Mouse (Mus musculus) left cerebral cortex, postnatal 25 days (tissue): ENCODE measurements around the gene Rtn1. TPM values are rescaled to one million over a fixed set of nuclear protein-coding genes. Genes with fewer than 3 reads are reported as not detected.
A peak's percentile ranks its signal among the peaks of the same experiment; 100 is the strongest.
"Not testable (repeated sequence)": the region's sequence is repeated elsewhere in the genome, so short reads cannot be mapped to it uniquely, and the experiment has no call there.

ENCODE experiments used
- DNase-seq, 2 experiments: peaks; one replicate each; pipeline ENCODE4 v3.0.0; 2022; ENCODE audit warnings: low spot score in 2 of 2, mixed read lengths in 1 of 2
- intact Hi-C: fragments of 180-260 bp; cut with DNase I; formaldehyde crosslinking; loops from one replicate; pipeline ENCODE4 v1.15.1; 2025
- total RNA-seq, 2 experiments: library from RNA; stranded (reverse); gene quantifications; 2 replicates each; pipeline ENCODE4 v1.2.3; 2021

Rtn1 gene
- total RNA-seq, 2 experiments from 2014 or later: 1,464 to 1,529 TPM

DNA sequence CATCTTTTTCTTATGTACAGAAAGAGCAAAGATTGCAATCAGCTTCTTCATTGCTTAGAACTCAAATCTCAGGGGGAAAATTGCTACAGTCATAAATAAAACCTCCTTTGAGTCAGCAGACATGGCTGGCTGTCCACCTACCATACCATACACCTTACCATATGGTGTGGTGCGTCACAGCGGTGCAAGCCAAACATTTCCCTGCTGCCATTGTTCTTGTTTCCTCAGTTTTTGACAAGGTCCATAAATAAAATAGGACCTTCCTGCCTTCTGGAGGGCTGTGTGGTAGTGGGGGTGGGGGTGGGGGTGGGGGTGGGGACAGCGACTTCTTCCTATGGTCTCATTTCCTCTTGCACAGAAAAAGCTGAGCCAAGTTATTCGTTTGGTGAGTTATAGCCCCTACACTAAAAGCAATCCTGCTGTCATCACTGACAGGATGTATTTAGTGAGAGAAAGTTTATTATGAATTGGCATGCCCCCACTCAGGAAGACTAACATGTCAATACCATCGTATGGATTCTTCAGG, 76.3 kb downstream of the Rtn1 start:
- intact Hi-C loops: no loop called here
- peak in 1 of 2 experiments; percentile 52 for DNase-seq

DNA sequence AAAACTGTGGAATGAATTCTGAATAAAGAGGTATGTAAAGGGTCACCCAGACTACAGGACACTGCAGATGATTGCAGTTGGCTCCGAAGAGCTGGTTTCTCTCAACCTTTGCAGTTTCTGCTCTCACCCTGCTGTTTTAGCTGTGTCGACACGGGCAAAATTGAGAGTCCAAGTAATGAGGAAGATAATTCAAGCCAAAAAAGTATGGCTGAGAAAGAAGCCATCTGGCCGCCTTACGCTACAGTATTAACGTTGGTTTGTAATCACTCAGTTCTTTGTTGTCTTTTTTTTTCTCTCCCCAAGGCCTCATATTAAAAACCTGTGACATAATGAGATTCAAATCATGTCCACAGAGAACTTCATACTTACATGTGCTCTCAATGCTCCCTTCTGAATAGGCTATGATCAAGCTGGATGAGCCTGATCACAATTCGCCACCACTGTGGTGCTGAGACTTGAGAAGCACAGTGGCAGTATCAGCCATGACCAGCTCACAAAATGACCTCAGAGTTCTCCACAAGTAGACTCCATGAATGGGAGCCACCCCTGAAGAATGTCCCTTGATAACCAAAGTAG, 76.9 kb downstream of the Rtn1 start:
- DNase-seq: no peak
- intact Hi-C loops: no loop called here

DNA sequence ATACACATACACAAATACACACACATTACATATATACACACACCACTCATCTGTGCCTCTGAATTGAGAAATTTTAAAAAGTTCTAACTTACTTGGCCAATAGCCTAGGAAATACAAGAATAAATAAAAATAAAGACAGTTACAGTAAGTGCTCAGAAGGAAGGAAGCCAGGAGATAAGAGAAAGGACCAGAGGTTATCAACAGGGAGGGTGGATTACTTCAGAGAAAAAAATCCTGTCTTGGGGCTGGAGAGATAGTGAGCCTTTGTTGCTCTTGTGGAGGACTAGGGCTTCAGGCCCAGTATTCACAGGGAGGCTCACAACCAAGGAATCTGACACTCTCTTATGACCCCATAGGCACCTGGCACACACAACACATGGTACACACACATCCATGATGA, 82.8 kb downstream of the Rtn1 start:
- intact Hi-C loops: no loop called here
- DNase-seq: no peak

GRCm38 (mm10) chr12:72325025-72325424, 83.8 kb downstream of the Rtn1 start:
- DNase-seq: no peak
- intact Hi-C loops: no loop called here

DNA sequence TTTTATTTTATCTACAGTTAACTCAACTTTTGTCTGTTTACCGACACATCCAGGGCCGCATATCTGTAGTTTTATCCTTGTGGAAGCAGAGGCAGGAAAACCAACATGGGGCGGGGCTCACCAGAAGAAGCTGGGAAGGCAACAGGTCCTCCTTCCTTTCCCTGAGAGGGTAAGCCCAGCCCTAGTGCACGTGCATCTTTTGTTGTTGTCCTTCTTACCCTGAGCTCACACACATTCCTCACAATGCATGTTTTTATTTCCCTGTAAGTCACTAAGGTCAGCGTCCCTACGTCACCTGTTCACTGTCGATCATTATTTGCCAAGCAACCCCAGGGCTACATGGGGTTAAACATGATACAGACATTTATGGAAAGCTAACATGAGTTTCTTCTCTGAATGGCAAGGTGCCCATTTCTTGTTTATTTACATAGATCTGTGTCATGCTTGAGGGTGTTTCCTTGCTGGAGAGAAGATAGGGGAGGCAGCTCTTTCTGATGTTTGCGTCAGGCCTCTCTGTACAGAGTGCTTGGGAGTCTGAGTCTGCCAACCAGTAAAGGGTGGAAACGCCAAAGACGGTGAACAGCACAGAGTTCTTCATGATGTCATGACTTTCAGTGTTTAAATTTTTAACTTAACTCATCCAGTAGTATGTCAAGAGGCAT, 84.5 kb downstream of the Rtn1 start:
- intact Hi-C loops: no loop called here
- no peak for DNase-seq

DNA sequence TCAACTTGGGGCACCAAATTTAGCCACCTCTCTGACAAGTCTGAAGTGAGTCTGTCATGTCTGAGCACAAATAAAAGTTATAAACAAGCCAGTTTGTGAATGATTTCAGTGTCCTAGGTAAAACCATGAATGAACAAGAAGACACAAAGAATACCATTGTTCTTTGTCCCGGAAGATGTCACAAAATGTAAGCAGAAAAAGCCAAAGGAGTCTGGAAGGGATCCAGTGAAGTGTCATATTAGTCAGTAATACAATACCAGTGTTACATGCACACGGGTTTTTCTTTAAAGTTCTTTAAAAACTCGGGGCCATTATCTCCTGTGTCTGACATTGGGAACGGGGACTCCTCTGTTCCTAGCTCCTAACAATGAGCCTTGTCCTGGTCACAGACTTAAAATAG, 85.1 kb downstream of the Rtn1 start:
- intact Hi-C loops: no loop called here
- no peak for DNase-seq

- DNase-seq: no peak
- intact Hi-C loops: no loop called here
Measured at GRCm38 (mm10) chr12:72315732-72316465, 93.0 kb downstream of the Rtn1 start.

DNA sequence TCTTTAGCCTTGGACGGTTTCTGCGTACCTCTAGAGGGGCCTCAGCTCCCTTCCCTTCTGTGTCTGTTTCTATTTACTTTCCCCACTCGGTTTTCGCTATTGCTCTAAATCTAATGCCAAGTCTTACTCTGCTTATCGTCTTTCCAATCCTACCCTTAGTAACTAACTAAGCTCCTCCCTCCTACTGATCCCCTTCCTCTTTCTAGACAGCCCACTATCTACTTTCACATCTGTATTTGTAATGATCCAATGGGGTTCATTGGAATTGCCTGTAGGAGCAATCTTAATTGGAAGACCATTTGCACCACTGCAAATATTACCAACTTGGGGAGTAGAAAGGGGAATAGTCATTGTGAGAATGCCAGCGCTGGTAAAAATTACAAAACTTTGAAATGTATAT, 98.0 kb downstream of the Rtn1 start:
- DNase-seq: no peak
- intact Hi-C loops: no loop called here

GRCm38 (mm10) chr12:72308506-72308905, 100.3 kb downstream of the Rtn1 start:
- intact Hi-C loops: no loop called here
- DNase-seq: no peak

- intact Hi-C loops: no loop called here
- DNase-seq: no peak
Measured at GRCm38 (mm10) chr12:72306281-72306680, 102.6 kb downstream of the Rtn1 start.

- no peak for DNase-seq
- intact Hi-C loops: no loop called here
Measured at GRCm38 (mm10) chr12:72305421-72305820, 103.4 kb downstream of the Rtn1 start.

- intact Hi-C loops: no loop called here
- peak in 1 of 2 experiments; percentile 9 for DNase-seq
Measured at GRCm38 (mm10) chr12:72304985-72305384, 103.9 kb downstream of the Rtn1 start.

DNA sequence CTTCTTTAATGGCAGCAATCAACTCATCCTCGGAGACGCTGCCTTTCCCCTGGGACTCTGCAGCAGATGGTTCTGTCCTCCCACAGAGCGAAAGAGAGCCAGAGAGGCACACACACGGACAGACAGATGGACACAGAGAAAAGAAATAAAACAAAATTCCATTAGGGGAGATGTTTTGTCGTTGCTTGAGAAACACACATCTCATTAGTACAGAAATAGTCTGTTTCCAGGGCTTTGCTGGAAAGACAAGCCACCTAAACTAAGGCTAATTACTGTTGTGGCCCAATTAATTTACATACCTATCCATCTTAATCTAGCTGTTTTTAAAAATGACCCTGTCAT, 104.5 kb downstream of the Rtn1 start:
- intact Hi-C loops: no loop called here
- DNase-seq: peak in 1 of 2 experiments; percentile 5

GRCm38 (mm10) chr12:72303624-72304346, 105.1 kb downstream of the Rtn1 start:
- intact Hi-C loops: no loop called here
- DNase-seq: no peak

- intact Hi-C loops: no loop called here
- no peak for DNase-seq
Measured at GRCm38 (mm10) chr12:72301431-72301830, 107.4 kb downstream of the Rtn1 start.

DNA sequence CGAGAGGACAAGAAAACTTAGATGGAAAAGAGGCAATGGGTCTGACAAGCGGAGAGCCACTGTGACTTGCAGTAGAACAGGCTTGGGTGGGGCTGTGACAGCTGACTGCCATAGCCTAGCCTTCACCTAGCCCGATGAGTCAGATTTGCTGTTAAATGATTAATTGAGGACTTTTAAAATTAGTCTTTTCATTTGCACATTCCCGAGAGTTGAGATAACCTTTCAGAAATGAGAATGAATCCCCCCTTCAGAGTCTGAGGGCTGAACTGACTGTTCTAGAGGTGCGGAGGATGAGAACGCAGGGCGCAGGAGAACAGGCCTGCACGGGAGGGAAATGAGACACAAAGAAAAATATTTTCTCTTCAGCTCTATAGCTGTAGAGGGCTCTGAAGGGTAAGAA, 107.9 kb downstream of the Rtn1 start:
- no peak for DNase-seq
- intact Hi-C loops: no loop called here

DNA sequence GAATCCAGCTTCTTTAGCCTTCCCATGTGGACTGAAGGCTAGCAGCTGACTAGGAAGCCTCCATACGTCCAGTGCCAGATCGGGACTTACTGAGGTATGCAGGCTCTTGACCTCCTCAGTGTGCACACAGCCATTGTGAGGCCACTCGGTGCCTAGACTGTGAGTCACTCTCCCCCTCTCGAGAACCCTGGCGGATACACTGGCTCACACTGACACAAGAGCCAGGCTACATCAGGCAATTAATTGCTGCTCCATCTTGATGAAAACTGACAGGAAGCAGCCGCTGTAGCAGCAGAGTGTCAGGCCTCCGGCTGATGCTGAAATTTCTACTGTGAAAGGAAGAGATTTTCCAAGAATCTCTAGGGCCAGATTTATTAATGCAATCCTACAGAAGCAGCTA, 110.6 kb downstream of the Rtn1 start:
- intact Hi-C loops: no loop called here
- DNase-seq: no peak

DNA sequence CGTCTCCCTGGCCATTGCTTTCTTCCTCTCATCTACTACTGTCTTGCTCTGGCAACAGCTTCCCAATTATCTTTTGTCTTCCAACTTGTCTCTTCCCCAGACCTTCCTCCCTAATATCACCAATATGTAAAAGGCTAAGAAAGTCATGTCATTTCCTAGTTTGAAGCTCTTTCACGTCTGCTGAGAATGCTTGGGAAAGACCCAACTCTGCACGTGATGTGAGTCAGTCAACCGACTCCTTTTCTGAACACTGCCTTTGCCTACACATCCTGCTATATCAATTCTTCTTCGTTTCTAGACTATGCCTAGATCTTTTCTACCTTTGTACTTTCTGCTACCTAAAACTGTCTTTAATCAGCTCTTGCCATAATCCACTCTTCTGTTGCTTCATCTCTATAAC, 112.3 kb downstream of the Rtn1 start:
- intact Hi-C loops: no loop called here

DNA sequence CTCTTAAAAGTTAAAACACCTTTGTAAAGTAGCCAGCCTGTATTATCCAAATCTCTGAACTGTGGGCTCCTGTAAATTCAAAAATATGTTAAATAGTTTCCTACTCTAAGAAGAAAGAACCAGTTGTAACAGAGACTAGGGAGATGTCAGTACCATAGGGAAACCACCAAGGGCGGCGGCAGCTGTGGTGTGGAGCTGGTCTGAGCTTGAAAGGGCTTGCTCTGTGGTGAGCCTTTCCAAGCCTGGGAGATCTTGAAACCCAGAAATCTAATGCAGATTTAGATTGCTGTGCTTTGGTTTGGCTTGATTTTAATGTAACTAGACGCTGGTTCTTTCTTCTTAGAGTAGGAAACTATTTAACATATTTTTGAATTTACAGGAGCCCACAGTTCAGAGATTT, 115.7 kb downstream of the Rtn1 start:
- DNase-seq, intact Hi-C loops: not testable (repeated sequence)

More for the DNA sequence above, 112.3 kb downstream of the Rtn1 start:
- no peak for DNase-seq

- no peak for DNase-seq
- intact Hi-C loops: no loop called here
Measured at GRCm38 (mm10) chr12:72292566-72292965, 116.3 kb downstream of the Rtn1 start.
